Comparison of ENCODE assay signal across 8 mouse cellular contexts in genomic region chr2:167631181-167631590, GRCm38 (mm10). TPM values are rescaled to one million over a fixed set of nuclear protein-coding genes. Genes with fewer than 3 reads are reported as not detected.
A peak's percentile ranks its signal among the peaks of the same experiment; 100 is the strongest.
DNase-seq lines count a peak whose midpoint lies in the region; ATAC-seq and TF ChIP-seq lines count a peak whose summit lies in the region.

No protein-coding gene starts in this region.

- peak overlapping the region; percentile 95 for H3K4me3 ChIP-seq in heart, embryonic 11.5 days (ENCODE audit: low read depth, low read length)
- peak overlapping the region; percentile 89 for H3K4me3 ChIP-seq in E14TG2a.4 (replicated peaks; ENCODE audit: low read length)
- peak overlapping the region; percentile 58 for H3K4me3 ChIP-seq in cortical plate, adult 2 months (ENCODE audit: insufficient read depth, low read length)
- H3K4me3 ChIP-seq in hindbrain, embryonic 14.5 days (replicated peaks; ENCODE audit: low read length), result peak overlapping the region; percentile 85
- peak overlapping the region; percentile 92 for H3K4me3 ChIP-seq in lung, postnatal 0 days (ENCODE audit: low read depth, low read length)

- no peak for TF ChIP-seq POLR2A in cortical plate, adult 2 months (IDR thresholded peaks at IDR 0.05; ENCODE audit: extremely low read depth, insufficient read depth, low read length)

- WGBS in heart, embryonic 11.5 days (ENCODE audit: insufficient replicate concordance), result under 1% methylated on average over 31 of the region's 31 CpGs
- under 1% methylated on average over 29 of the region's 31 CpGs for WGBS in hindbrain, embryonic 14.5 days
- 1% methylated on average over 26 of the region's 31 CpGs for WGBS in lung, postnatal 0 days

- H3K27ac ChIP-seq in heart, embryonic 11.5 days (ENCODE audit: low read depth, low read length), result peak overlapping the region; percentile 87
- H3K27ac ChIP-seq in cortical plate, adult 2 months (ENCODE audit: insufficient read depth, low read length), result 0 out of 2 replicates have a peak overlapping the region, but pooled peaks have one; percentile 47
- H3K27ac ChIP-seq in hindbrain, embryonic 14.5 days, result peak overlapping the region; percentile 88
- H3K27ac ChIP-seq in lung, postnatal 0 days (ENCODE audit: low read length), result peak overlapping the region; percentile 86

- no peak; the same call in 1 of the 2 replicates for ATAC-seq in heart, embryonic 11.5 days (replicated peaks; ENCODE audit: insufficient number of reproducible peaks, low FRiP score, low TSS enrichment)
- no peak; the same call in 1 of the 2 replicates for ATAC-seq in hindbrain, embryonic 14.5 days (ENCODE audit: low FRiP score)
- ATAC-seq in lung, postnatal 0 days, result no peak

- peaks cover 54% of the 10 kb centered on the region for H3K4me1 ChIP-seq in heart, embryonic 11.5 days (ENCODE audit: control insufficient read depth, insufficient read depth, low read length)
- H3K4me1 ChIP-seq in E14TG2a.4 (replicated peaks; ENCODE audit: low read depth, low read length), result peaks cover 71% of the 10 kb centered on the region
- peaks cover 13% of the 10 kb centered on the region for H3K4me1 ChIP-seq in cortical plate, adult 2 months (ENCODE audit: control insufficient read depth, insufficient read depth, low read length)
- peaks cover 32% of the 10 kb centered on the region for H3K4me1 ChIP-seq in hindbrain, embryonic 14.5 days (replicated peaks; ENCODE audit: control insufficient read depth, insufficient read depth, low read length)
- H3K4me1 ChIP-seq in lung, postnatal 0 days (ENCODE audit: insufficient read depth, low read depth, low read length), result peaks cover 30% of the 10 kb centered on the region

- DNase-seq in heart, postnatal 4 days, result no peak
- DNase-seq in hindbrain, embryonic 14.5 days (ENCODE audit: low spot score), result no peak
- DNase-seq in lung, postnatal 0 days (ENCODE audit: low spot score), result no peak
- DNase-seq in testis, postnatal 10 days (ENCODE audit: low spot score), result peak; percentile 66
- DNase-seq in ovary, adult 18-20 months (ENCODE audit: low spot score), result no peak

- peak overlapping the region; percentile 76 for H3K4me2 ChIP-seq in heart, embryonic 11.5 days
- H3K4me2 ChIP-seq in hindbrain, embryonic 14.5 days (replicated peaks), result peak overlapping the region; percentile 88
- H3K4me2 ChIP-seq in lung, postnatal 0 days (replicated peaks; ENCODE audit: low read depth, low read length), result peak overlapping the region; percentile 94

- H3K9ac ChIP-seq in heart, embryonic 11.5 days (ENCODE audit: low read depth, low read length), result peak overlapping the region; percentile 97
- H3K9ac ChIP-seq in hindbrain, embryonic 14.5 days, result peak overlapping the region; percentile 94
- peak overlapping the region; percentile 92 for H3K9ac ChIP-seq in lung, postnatal 0 days (replicated peaks; ENCODE audit: low read depth)

- no peaks in the 10 kb centered on the region for H3K36me3 ChIP-seq in heart, embryonic 11.5 days (ENCODE audit: control insufficient read depth, insufficient read depth, low read length)
- peaks cover 39% of the 10 kb centered on the region for H3K36me3 ChIP-seq in E14TG2a.4 (ENCODE audit: insufficient read depth, low read length)
- no peaks in the 10 kb centered on the region; the same call in 1 of the 2 replicates for H3K36me3 ChIP-seq in hindbrain, embryonic 14.5 days (replicated peaks; ENCODE audit: control insufficient read depth, insufficient read depth)
- no peaks in the 10 kb centered on the region for H3K36me3 ChIP-seq in lung, postnatal 0 days (ENCODE audit: insufficient read depth, low read length)

- TF ChIP-seq EP300 in lung, postnatal 0 days (IDR thresholded peaks at IDR 0.05), result no peak

- H3K9me3 ChIP-seq in heart, embryonic 11.5 days (replicated peaks; ENCODE audit: control insufficient read depth, low read length), result no peaks in the 10 kb centered on the region
- no peaks in the 10 kb centered on the region for H3K9me3 ChIP-seq in E14TG2a.4 (ENCODE audit: low read length)
- no peaks in the 10 kb centered on the region for H3K9me3 ChIP-seq in hindbrain, embryonic 14.5 days (ENCODE audit: control insufficient read depth, low read length)
- no peaks in the 10 kb centered on the region for H3K9me3 ChIP-seq in lung, postnatal 0 days (ENCODE audit: low read length)

- no peaks in the 10 kb centered on the region for H3K27me3 ChIP-seq in heart, embryonic 11.5 days (ENCODE audit: control insufficient read depth, insufficient read depth, low read length)
- no peaks in the 10 kb centered on the region for H3K27me3 ChIP-seq in E14TG2a.4 (ENCODE audit: insufficient read depth, low read length)
- no peaks in the 10 kb centered on the region for H3K27me3 ChIP-seq in hindbrain, embryonic 14.5 days (ENCODE audit: control insufficient read depth, insufficient read depth, low read length)
- no peaks in the 10 kb centered on the region for H3K27me3 ChIP-seq in lung, postnatal 0 days (replicated peaks; ENCODE audit: insufficient read depth, low read length)

- no peak for TF ChIP-seq CTCF in E14TG2a.4 (conservative IDR thresholded peaks at IDR 0.05; ENCODE audit: low read length)
- no peak for TF ChIP-seq CTCF in cortical plate, adult 2 months (IDR thresholded peaks at IDR 0.05; ENCODE audit: extremely low read depth, insufficient read depth, low read length)
- TF ChIP-seq CTCF in lung, postnatal 0 days (IDR thresholded peaks at IDR 0.05), result no peak

RNA-seq across cellular contexts. Expression of gene Ube2v1, which starts 0.7 kb away (rescaled TPM):
- polyA plus RNA-seq in heart, embryonic 11.5 days (2014; fragmentation: Nextera tagmentation; extraction: Ambion mirVana), result 195 and 211 TPM in 2 replicates
- total RNA-seq in heart, postnatal 4 days (2021), result 100 to 1,000 TPM; 131 to 137 TPM
- 251 and 267 TPM in 2 replicates for polyA plus RNA-seq in cortical plate, adult 2 months (2012; rRNA removed)
- polyA plus RNA-seq in hindbrain, embryonic 14.5 days (2014; fragmentation: Nextera tagmentation; extraction: Ambion mirVana), result 302 and 313 TPM in 2 replicates
- 166 and 184 TPM in 2 replicates for polyA plus RNA-seq in lung, postnatal 0 days (2015; fragmentation: Nextera tagmentation; extraction: Ambion mirVana)

RNA-seq across cellular contexts. Expression of gene Gm20431, which starts 30.1 kb away (rescaled TPM):
- 1.9 and 5.2 TPM in 2 replicates for polyA plus RNA-seq in heart, embryonic 11.5 days (2014; fragmentation: Nextera tagmentation; extraction: Ambion mirVana)
- 10 to 100 TPM; 23.0 to 26.1 TPM for total RNA-seq in heart, postnatal 4 days (2021)
- 0.93 TPM in 1 of 2 replicates, not detected in the other for polyA plus RNA-seq in cortical plate, adult 2 months (2012; rRNA removed)
- polyA plus RNA-seq in hindbrain, embryonic 14.5 days (2014; fragmentation: Nextera tagmentation; extraction: Ambion mirVana), result 15.5 and 19.8 TPM in 2 replicates
- polyA plus RNA-seq in lung, postnatal 0 days (2015; fragmentation: Nextera tagmentation; extraction: Ambion mirVana), result 5.2 and 8.4 TPM in 2 replicates

RNA-seq across cellular contexts. Expression of gene Cebpb, which starts 57.5 kb away (rescaled TPM):
- polyA plus RNA-seq in heart, embryonic 11.5 days (2014; fragmentation: Nextera tagmentation; extraction: Ambion mirVana), result 8.0 and 8.2 TPM in 2 replicates
- 10 to 100 TPM; 15.9 to 16.6 TPM for total RNA-seq in heart, postnatal 4 days (2021)
- polyA plus RNA-seq in cortical plate, adult 2 months (2012; rRNA removed), result 16.7 and 19.4 TPM in 2 replicates
- polyA plus RNA-seq in hindbrain, embryonic 14.5 days (2014; fragmentation: Nextera tagmentation; extraction: Ambion mirVana), result 3.5 and 3.6 TPM in 2 replicates
- polyA plus RNA-seq in lung, postnatal 0 days (2015; fragmentation: Nextera tagmentation; extraction: Ambion mirVana), result 108 and 122 TPM in 2 replicates

RNA-seq across cellular contexts. Expression of gene Tmem189, which starts 58.4 kb away (rescaled TPM):
- 38.2 and 38.7 TPM in 2 replicates for polyA plus RNA-seq in heart, embryonic 11.5 days (2014; fragmentation: Nextera tagmentation; extraction: Ambion mirVana)
- total RNA-seq in heart, postnatal 4 days (2021), result 10 to 100 TPM; 41.1 to 41.6 TPM
- polyA plus RNA-seq in cortical plate, adult 2 months (2012; rRNA removed), result 88.8 and 89.0 TPM in 2 replicates
- 33.9 and 37.5 TPM in 2 replicates for polyA plus RNA-seq in hindbrain, embryonic 14.5 days (2014; fragmentation: Nextera tagmentation; extraction: Ambion mirVana)
- 51.7 and 55.1 TPM in 2 replicates for polyA plus RNA-seq in lung, postnatal 0 days (2015; fragmentation: Nextera tagmentation; extraction: Ambion mirVana)
